Mouse (Mus musculus) lung, adult 2 months (tissue): ENCODE results near the gene Rinl.

ENCODE experiments used
- CTCF ChIP-seq: fragments of 200-500 bp; IDR thresholded peaks from 2 replicates; pipeline ENCODE4 v1.5.1; 2011; ENCODE audit warnings: mild to moderate bottlenecking, low read length, control low read depth; ENCODE audit not compliant: insufficient read depth
- POLR2A ChIP-seq: fragments of 200-500 bp; IDR thresholded peaks from 2 replicates; pipeline ENCODE4 v1.6.1; 2011; ENCODE audit warnings: low read depth, mild to moderate bottlenecking, control low read depth, low read length, borderline replicate concordance; ENCODE audit errors: extremely low read depth

DNA sequence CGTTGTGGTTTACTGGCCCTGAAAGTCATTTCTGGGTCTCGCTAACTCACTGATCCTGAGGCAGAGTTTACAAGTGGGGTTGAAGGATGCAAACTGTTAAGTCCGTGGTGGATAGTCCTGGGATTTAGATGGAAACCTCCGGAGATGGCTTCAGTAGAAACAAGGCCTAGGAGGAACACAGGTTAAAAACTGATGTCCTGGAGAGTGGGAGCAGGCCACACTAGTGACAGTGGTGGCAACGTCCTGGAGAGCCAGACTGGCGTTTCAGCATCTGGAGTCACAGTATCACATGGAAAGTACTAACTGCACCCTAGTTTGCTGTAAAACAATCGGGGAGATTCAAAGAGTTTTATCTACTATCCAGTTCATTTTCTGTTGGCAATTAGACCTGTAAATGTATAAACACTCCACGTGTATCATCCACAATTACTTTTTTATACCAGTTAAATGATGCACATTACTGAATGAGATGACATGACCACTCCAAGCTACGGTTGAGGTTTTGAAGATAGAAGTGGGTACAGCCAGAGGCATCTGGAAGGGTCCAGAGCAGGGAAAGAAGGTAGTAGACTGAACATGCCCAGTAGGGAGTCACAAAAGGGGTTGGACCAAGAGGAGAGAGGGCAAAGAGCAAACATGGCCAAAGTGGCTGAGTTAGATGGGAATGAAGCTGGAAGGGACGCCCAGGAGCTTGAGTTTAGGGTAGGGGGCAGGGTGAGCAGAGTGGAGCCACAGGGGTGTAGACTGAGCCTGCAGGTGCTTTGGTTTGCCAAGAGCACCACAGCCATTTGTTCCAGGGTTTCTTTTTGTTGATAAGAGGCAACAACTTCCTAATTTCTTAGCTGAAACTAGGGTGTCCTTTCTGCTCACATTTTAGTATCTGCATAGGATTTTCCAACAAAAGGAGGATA is 34.5 kb downstream of the Rinl start:
- TF ChIP-seq POLR2A: no peak
- no peak for TF ChIP-seq CTCF
